Mouse (Mus musculus) gastrocnemius, adult 2 months (tissue): ENCODE results near the gene Asgr1. TPM values are rescaled to one million over a fixed set of nuclear protein-coding genes. Genes with fewer than 3 reads are reported as not detected.

Experiments used
- DNase-seq: peaks from one replicate; pipeline ENCODE4 v3.0.0; 2022
- H3K27ac ChIP-seq: fragments of 200-600 bp; 2 replicates; pipeline ENCODE4 v1.8.1; 2022; ENCODE audit warnings: mild to moderate bottlenecking
- H3K4me3 ChIP-seq: fragments of 200-600 bp; 2 replicates; pipeline ENCODE4 v1.8.1; 2022; ENCODE audit warnings: mild to moderate bottlenecking, moderate library complexity
- CTCF ChIP-seq: fragments of 200-600 bp; IDR thresholded peaks from 2 replicates; pipeline ENCODE4 v1.8.1; 2022; ENCODE audit warnings: antibody characterized with exemption, mild to moderate bottlenecking, moderate library complexity
- intact Hi-C: fragments of 180-260 bp; cut with DNase I; formaldehyde crosslinking; loops from one replicate; pipeline ENCODE4 v1.15.1; 2025
- total RNA-seq, 2 experiments: library from RNA; stranded (reverse); gene quantifications; 2 replicates each; pipeline ENCODE4 v1.2.3; 2021

Gene Asgr1
- total RNA-seq, 2 experiments from 2014 or later, result not detected

DNA sequence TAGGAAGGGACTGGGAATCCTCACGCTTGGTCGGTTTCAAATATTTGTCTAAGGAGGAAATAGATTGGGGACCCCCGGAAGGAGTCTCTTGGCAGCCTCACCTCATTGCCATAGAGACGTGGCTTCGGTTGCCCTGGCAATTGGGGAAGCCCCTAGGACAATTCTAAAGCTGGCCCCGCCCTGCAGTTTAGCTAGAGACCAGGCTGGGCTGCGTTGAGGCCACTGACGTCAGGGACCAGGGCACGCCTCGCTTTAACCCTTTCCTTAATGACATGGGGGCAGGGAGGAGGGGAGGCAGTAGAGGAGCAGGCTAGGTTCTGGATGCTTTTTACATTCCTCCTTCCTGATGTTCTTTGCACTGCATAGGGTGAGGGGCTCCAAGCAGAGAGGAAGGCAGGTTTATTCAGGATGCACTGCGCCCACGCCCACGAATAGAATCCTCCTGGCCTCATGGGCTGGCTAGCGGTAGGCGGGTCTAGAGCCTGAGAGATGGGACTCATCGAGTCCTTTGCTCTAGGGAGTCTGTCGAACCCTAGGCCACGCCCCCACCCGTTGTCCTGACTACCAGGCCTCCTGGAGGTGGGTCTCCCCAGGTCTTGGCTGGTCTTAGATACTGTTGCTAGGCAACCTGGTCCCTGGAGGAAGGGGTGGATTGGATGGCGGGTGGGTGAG lies 24.6 kb upstream of the Asgr1 start:
- intact Hi-C loops, result no loop called here
- DNase-seq, result peak; percentile 89
- Histone ChIP-seq H3K4me3 (peak overlapping the region; percentile 69), H3K27ac (peak overlapping the region; percentile 82)
- no peak for TF ChIP-seq CTCF

- peak overlapping the region; percentile 69 for H3K4me3 ChIP-seq
- intact Hi-C loops, result no loop called here
- TF ChIP-seq CTCF, result no peak
- DNase-seq, result no peak
- H3K27ac ChIP-seq, result peak overlapping the region; percentile 82
These were observed 23.9 kb upstream of the Asgr1 start for GRCm38 (mm10) chr11:70029829-70030550.

- DNase-seq, result no peak
- intact Hi-C loops, result no loop called here
- Histone ChIP-seq H3K27ac (no peak overlapping the region), H3K4me3 (no peak overlapping the region)
- TF ChIP-seq CTCF, result no peak
These were observed 23.1 kb upstream of the Asgr1 start for GRCm38 (mm10) chr11:70030651-70031320.

DNA sequence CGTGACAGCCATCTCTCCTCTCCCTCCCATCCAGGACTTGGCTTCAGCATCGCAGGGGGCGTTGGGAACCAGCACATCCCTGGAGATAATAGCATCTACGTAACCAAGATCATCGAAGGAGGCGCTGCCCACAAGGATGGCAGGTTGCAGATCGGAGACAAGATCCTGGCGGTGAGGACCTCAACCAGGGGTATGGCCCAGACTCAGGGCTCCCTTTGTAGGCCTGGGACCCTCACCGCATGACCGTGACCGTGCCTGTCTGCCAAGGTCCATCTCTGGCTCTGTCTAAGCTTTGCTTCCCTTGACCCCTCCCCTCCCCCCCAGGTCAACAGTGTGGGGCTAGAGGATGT lies 22.6 kb upstream of the Asgr1 start:
- no peak for TF ChIP-seq CTCF
- no peak overlapping the region for H3K27ac ChIP-seq
- DNase-seq, result no peak
- intact Hi-C loops, result no loop called here
- H3K4me3 ChIP-seq, result no peak overlapping the region

DNA sequence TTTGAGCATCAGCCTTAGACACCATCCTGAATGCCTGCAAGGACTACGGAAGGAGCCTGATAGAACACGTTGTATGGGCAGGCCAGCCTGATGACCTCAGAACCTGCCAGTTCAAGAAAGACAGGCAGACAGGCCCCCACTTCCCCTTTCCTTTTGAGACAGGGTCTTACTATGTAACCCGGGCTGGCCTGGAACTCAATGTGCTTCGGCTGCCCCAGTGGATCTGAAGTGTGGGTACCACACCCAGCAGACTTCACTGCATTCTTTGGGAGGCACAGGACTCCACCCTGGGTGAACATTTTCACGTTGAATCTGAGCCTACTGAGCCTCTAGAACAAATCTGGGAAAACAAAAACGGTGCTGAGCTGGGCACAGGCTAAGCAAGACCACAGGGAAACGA lies 15.7 kb upstream of the Asgr1 start:
- no peak overlapping the region for H3K4me3 ChIP-seq
- DNase-seq, result no peak
- no peak for TF ChIP-seq CTCF
- H3K27ac ChIP-seq, result peak overlapping the region; percentile 48; the same call in 1 of the 2 replicates
- intact Hi-C loops, result no loop called here

GRCm38 (mm10) chr11:70039631-70040030 lies 14.3 kb upstream of the Asgr1 start:
- no peak for TF ChIP-seq CTCF
- no peak overlapping the region for H3K4me3 ChIP-seq
- no peak overlapping the region for H3K27ac ChIP-seq
- no peak for DNase-seq
- intact Hi-C loops, result no loop called here

DNA sequence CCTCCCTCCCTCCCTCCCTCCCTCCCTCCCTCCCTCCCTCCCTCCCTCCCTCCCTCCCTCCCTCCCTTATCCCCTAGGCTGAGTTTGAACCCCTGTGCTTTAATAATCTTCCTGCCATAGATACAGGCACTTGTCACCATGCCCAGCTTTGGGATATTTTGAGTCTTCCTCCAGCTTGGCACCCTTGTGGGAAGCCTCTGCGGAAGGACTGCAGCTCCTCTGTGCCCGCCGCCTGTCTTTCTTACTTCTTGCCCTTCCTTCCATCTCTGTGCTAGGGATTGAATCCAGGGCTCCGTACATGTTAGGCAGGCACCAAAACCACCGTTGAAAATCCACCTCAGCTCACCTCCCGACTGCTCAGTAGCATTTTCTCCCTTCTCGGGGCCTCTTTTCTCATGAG lies 13.7 kb upstream of the Asgr1 start:
- H3K27ac ChIP-seq, result no peak overlapping the region
- intact Hi-C loops, result no loop called here
- no peak for TF ChIP-seq CTCF

DNA sequence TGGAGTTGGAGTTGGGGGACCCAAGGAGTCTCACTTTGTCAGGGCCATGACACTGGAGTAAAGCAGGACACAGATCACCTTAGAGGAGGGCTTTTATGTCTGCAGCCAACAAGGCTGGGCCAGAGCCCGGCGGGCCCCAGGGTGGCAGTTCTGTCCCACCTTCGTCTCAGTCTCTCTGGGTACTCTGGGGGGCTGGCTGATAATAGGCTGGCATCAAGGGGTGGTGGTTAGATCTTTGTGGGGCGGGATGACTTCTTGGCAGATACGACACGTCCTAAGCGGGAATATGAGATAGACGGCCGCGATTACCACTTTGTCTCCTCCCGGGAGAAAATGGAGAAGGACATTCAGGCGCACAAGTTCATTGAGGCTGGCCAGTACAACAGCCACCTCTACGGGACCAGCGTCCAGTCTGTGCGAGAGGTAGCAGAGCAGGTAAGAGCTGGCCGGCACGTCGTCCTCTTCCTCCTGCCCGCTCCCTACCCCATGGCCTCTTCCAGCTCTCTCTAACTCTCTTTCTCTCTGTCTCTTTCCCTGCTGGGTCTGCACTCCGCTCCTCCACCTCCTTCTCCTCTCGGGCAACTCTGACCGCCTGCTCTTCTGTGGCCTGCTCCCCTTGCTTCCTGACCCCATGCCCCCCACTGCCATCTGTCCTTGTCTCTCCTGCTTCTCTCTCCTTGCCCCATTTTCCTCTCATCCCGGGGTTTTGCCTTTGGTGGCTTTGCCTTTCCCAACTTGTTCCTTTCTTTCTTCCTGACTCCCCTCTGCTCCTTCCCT lies 11.4 kb upstream of the Asgr1 start:
- no peak for DNase-seq
- H3K4me3 ChIP-seq, result no peak overlapping the region
- intact Hi-C loops, result no loop called here
- TF ChIP-seq CTCF, result no peak
- no peak overlapping the region for H3K27ac ChIP-seq

More for the DNA sequence above, 13.7 kb upstream of the Asgr1 start:
- no peak for DNase-seq
- H3K4me3 ChIP-seq, result no peak overlapping the region

GRCm38 (mm10) chr11:70043665-70044064 lies 10.2 kb upstream of the Asgr1 start:
- Histone ChIP-seq H3K4me3 (no peak overlapping the region), H3K27ac (no peak overlapping the region)
- intact Hi-C loops, result no loop called here
- DNase-seq, result no peak
- no peak for TF ChIP-seq CTCF

- Histone ChIP-seq H3K27ac (no peak overlapping the region), H3K4me3 (no peak overlapping the region)
- no peak for TF ChIP-seq CTCF
- no peak for DNase-seq
- intact Hi-C loops, result no loop called here
These were observed 8.4 kb upstream of the Asgr1 start for GRCm38 (mm10) chr11:70045435-70045834.

- intact Hi-C loops, result no loop called here
- no peak for DNase-seq
- no peak overlapping the region for H3K4me3 ChIP-seq
- no peak overlapping the region for H3K27ac ChIP-seq
- TF ChIP-seq CTCF, result no peak
These were observed 4.5 kb upstream of the Asgr1 start for GRCm38 (mm10) chr11:70049366-70049765.

GRCm38 (mm10) chr11:70049816-70050215 lies 4.1 kb upstream of the Asgr1 start:
- H3K27ac ChIP-seq, result no peak overlapping the region
- no peak for DNase-seq
- no peak overlapping the region for H3K4me3 ChIP-seq
- peak; percentile 51 for TF ChIP-seq CTCF
- intact Hi-C loops, result no loop called here

GRCm38 (mm10) chr11:70053156-70053555 lies 729 bp upstream of the Asgr1 start:
- H3K27ac ChIP-seq, result no peak overlapping the region
- no peak for TF ChIP-seq CTCF
- no peak overlapping the region for H3K4me3 ChIP-seq
- intact Hi-C loops, result no loop called here
- DNase-seq, result no peak
